Mouse (Mus musculus) bone marrow, adult 2 months (tissue): ENCODE results near the gene Arhgef17. TPM values are rescaled to one million over a fixed set of nuclear protein-coding genes. Genes with fewer than 3 reads are reported as not detected.

Experiments used
- H3K27ac ChIP-seq: fragments of 200-500 bp; 2 replicates; pipeline ENCODE4 v1.5.1; 2012; ENCODE audit warnings: low read depth, mild to moderate bottlenecking, control low read depth, inconsistent platforms, low read length; ENCODE audit not compliant: control insufficient read depth, poor library complexity, insufficient read depth
- H3K4me1 ChIP-seq: fragments of 200-500 bp; 2 replicates; pipeline ENCODE4 v1.6.1; 2011; ENCODE audit warnings: low read length; ENCODE audit not compliant: control insufficient read depth, insufficient read depth
- H3K4me3 ChIP-seq: fragments of 200-500 bp; replicated peaks from 2 replicates; pipeline ENCODE3; 2011; ENCODE audit warnings: mild to moderate bottlenecking, low read depth, low read length, control low read depth; ENCODE audit not compliant: control insufficient read depth
- CTCF ChIP-seq: fragments of 200-500 bp; IDR thresholded peaks from 2 replicates; pipeline ENCODE4 v1.5.1; 2011; ENCODE audit warnings: low read length, control low read depth; ENCODE audit not compliant: control insufficient read depth, insufficient read depth
- POLR2A ChIP-seq: fragments of 200-500 bp; IDR thresholded peaks from 2 replicates; pipeline ENCODE4 v1.6.1; 2011; ENCODE audit warnings: low read depth, mild to moderate bottlenecking, control low read depth, low read length, borderline replicate concordance; ENCODE audit not compliant: control insufficient read depth
- WGBS: fragments of 180-500 bp; shearing (Covaris S2); methylation state at CpG from one replicate; pipeline ENCODE4 v1.1.7; 2018; 5-methylcytosine and 5-hydroxymethylcytosine counted together
- polyA plus RNA-seq: library from polyadenylated mRNA; stranded (reverse); fragments of >200 nt; gene quantifications from 2 replicates; pipeline ENCODE4 v1.2.4, GENCODE M21; 2011; ENCODE audit warnings: low replicate concordance; ENCODE audit not compliant: missing spikeins, insufficient read depth, insufficient read length

The Arhgef17 gene
- polyA plus RNA-seq, 1 experiment: 8.9 TPM

DNA sequence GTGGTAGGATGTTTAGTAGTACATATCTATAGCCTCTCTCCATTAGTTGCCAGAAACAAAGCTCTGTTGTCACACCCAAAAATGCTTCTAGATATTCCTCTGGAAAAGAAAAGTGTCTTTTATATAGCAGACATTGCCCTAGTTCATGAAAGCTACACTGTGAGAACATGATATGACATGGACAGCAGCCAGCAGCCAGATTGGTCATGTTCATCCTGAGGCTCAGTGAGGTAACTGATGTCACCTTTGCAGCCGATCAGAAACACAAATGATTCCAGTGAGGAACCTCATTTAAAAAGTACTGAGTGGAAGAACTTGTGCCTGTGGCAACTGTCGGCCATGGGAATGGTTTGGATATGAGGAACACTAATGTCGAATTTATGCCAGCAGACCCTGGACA, 107.2 kb downstream of the Arhgef17 start:
- Histone ChIP-seq H3K27ac (no peak overlapping the region), H3K4me1 (no peaks in the 10 kb centered on the region; the same call in 1 of the 2 replicates), H3K4me3 (no peak overlapping the region)
- TF ChIP-seq POLR2A (no peak), CTCF (no peak)
- WGBS: 82% methylated on average over 3 of the region's 3 CpGs

Other genes starting within 250 kb of the Arhgef17 start
- gene Fam168a, start 225.5 kb downstream of the Arhgef17 start, polyA plus RNA-seq: 5.0 and 11.7 TPM in 2 replicates
- gene Relt, start 68.7 kb downstream of the Arhgef17 start, polyA plus RNA-seq: 22.5 and 46.1 TPM in 2 replicates
- 1.3 TPM in 2 replicates for gene P2ry6, start 42.5 kb upstream of the Arhgef17 start, polyA plus RNA-seq
- gene P2ry2, start 80.8 kb upstream of the Arhgef17 start, polyA plus RNA-seq: 0.72 and 0.82 TPM in 2 replicates
- gene Fchsd2, start 160.8 kb upstream of the Arhgef17 start, polyA plus RNA-seq: 7.2 and 22.6 TPM in 2 replicates